Mouse (Mus musculus) intestine, embryonic 16.5 days (tissue): ENCODE results near the gene Klf4. TPM values are rescaled to one million over a fixed set of nuclear protein-coding genes. Genes with fewer than 3 reads are reported as not detected.

Source experiments
- polyA plus RNA-seq: library from polyadenylated mRNA; unstranded; fragments of >200 nt; fragmentation: Nextera tagmentation; extraction: Ambion mirVana; gene quantifications from 2 replicates; pipeline ENCODE4 v1.2.1, GENCODE M21; 2015

Klf4 gene
- polyA plus RNA-seq, 1 experiment from 2014 or later: 8.5 TPM

Other genes with a start within 250 kb of the Klf4 start
- 60.0 and 63.6 TPM in 2 replicates for gene Rad23b, start 182.4 kb downstream of the Klf4 start, polyA plus RNA-seq